Mouse (Mus musculus) cerebellum, adult 11 months (tissue): Measurements from ENCODE around the gene Cntnap5b.

Experiments used
- DNase-seq: peaks from one replicate; pipeline ENCODE4 v3.0.0; 2022

The Cntnap5b gene

DNA sequence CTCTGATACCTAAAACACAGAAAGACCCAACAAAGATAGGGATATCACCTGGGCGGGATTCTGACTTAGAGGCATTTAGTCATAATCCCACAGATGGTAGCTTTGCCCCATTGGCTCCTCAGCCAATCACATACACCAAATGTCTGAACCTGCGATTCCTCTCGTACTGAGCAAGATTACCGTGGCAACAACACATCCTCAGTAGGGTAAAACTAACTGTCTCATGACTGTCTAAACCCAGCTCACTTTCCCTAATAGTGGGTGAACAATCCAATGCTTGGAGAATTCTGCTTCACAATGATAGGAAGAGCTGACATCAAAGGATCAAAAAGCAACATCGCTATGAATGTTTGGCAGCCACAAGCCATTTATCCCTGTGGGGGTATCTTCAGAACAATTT, 407.5 kb downstream of the Cntnap5b start:
- no peak for DNase-seq

DNA sequence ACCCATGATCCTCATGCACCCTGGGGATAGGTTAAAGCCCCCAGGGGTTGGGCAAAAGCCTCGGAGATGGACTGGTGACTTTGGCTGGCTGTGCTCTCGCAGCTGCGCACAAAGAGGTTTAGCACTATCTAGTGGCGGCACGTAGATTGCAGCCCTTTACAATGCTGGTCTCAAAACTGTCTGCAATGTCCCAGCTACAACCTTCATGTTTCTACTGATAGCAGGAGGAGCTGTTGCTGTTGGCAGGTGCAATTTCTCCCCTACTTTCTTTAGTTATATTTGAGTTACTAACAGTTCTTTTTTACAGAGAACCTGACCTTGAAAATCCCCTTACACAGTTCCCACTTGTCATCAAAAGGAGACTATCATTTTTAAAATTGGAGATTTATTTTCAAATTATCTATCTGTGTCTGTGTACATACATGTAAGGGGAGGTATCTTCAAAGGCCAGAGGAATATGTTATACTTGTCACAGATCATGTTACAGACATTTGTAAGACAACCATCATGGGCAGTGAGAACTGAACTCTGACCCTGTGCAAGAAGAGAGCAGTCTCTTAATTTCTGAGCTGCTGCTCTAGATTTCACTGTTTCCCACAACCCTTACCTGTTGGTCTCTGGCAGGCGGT, 459.5 kb downstream of the Cntnap5b start:
- DNase-seq, result no peak

DNA sequence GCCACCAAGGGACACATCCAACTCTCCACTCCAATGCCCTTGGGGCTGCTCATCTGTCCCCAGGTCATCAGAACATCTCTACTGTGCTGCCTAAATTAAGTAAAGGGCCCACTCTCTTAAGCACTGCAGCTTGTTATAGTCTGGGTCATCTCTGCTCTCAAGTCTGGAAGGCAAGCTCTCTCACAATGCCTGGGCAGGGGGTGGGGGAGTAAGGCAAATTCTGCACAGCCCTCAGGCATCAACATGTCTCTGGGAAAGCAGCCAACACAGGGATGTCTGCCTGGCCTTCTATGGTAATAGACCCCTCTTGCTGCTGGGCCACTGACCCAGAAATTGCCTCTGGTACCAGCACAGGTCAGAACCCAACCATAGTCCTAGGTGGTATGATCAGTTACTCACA, 479.4 kb downstream of the Cntnap5b start:
- DNase-seq, result no peak

DNA sequence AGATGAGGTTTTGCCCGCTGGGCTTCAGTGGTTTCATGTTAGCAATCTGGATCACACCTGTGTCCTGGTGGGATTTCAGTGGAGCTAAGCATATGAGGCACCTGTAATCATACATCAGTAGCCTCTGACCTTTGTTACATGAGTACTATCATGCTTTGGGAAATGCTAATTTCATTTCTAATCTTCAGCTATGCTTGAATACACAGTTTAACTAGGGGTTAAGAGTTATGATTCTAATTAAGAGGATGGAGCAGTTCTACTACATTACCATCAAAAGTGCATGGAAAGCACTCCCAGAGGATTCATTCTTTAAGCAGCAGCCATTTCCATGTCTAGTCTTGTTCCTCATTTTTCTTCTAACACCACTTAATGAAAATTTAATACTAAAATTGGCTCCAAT, 538.1 kb downstream of the Cntnap5b start:
- no peak for DNase-seq

DNA sequence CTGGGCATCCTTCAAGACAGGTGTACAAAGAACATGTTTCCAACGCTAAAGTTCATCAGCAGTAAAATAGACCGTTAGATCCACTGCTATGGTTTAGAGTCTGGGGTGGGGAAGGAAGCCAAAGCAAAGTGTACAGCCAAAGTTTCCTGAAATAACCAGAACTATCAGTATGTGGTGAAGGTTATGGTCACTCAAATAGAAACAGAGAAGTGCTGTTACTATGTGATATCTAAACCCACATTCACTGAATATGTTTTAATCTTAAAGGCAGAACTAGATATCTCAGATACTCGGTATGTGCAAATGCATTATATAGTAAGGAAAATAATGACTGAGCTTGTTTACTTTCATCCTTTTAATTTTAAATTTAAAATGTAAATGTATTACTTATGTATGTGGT, 558.5 kb downstream of the Cntnap5b start:
- DNase-seq, result no peak

DNA sequence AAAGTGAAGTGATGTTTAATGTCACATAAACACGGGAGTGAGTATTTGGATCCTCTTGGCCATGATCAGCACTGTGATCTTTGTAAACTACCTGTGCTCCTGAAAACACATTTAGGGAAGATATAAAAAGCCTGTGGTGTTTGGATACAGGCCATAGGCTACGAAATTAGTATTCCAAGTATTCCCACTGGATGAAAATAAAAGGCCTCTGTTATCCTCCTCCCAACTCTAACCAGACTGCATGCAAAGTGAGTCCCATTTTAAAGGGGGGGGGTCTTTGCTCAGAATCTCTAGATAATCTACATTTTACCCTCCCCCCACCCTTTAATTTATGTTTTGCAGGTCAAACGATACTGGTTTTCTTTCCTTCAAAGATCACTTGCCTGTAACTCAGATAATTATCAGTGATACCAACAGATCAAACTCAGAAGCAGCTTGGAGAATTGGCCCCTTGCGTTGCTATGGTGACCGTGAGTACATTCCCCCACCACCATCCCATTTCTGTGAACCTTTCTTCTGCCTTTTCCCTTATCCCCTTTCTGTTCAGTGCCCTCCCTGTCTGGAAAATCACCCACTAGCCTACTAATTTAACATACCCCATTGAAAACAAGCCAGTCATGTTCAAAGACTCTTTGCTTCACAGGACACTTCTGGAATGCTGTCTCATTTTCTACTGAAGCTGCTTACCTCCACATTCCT, 597.0 kb downstream of the Cntnap5b start:
- DNase-seq, result no peak

DNA sequence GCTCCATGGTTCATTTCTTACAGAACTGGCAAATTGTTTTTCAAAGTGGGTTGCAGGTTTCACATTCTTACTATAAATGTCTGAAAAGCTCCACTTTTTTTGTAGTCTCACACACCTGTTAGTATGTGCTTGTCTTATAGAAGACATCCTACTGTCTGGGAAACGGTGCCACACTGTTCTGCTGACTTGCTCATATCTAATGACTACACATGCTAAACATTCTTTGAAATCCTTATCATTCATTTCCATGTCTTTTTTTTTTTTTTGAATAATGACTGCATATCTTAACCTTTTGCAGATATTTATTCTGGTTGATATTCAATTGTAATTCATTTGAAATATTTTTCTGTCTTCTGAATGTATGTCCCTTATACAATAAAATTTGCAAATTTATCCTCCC, 613.7 kb downstream of the Cntnap5b start:
- no peak for DNase-seq

DNA sequence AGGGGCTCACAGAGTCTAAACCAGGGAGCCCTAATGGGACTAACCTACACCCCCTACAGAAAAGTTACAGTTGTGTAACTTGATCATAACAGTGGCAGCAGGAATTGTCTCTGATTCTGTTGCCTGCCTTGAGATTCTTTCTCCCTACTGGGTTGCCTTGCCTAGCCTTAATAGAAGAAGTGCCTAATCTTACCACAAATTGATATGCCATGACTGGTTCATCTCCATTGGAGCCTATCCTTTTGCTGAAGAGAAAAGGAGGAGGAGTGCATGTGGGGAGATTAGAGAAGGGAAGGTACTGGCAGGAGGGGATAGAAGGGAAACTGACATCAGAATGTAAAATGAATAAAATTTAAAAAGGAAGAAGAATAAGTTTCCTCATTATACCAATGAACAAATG, 621.5 kb downstream of the Cntnap5b start:
- no peak for DNase-seq

DNA sequence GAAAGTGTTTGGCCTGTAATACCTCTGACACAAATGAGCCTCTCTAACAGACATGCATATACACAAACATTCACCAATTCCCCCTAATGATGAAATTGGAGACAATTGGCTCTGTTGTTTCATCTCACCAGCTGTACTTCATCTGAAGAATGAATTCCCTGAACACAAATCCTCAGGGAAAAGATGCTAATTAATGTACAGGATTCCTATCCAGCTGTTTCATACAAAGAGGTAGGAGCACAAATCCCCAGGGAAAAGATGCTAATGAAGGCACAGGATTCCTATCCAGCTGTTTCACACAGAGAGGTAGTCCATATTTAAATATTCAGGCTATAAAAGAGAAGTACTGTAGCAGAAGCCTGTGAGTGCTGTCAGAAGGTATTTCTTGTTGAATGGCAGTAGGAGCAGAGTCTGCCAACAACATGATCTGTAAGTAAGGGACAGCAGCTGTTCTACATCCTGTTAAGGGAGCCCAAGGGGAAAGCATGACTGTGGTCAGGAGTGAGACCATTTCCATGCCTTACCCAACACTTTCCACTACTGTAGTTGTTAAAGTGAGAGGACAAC, 644.2 kb downstream of the Cntnap5b start:
- no peak for DNase-seq

DNA sequence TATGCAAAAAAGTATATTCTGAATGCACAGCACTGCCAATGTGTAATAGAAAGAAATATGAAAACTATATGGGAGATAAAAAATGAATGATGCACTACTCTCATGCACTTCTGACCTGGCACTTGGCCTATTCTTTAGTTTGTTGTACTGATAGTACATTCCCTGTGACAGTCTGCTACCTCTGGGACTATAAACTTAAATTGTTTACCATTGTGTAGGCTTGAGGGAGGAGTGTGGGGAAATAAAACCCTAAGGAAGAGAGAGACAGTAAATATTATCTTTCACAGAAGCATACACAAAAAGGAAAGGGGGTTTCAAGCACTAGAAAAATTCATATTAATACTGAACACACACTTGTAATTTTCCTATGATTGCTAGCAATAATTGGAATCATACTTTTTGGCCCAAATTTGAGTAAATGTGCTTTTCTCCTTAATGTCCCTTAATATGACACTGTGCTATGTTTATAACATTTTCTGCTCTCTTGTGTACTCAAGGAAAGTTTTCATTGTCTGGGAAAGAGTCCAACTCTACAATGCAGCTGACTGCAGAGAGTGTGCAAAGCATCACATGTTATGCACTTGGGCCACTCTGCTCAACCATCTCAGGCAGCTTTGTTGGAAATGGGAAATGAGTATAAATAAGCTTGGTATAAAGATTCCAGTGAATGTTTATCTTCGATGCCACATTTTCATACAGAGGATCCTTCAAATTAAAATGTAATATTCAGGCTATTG, 657.6 kb downstream of the Cntnap5b start:
- DNase-seq, result no peak

DNA sequence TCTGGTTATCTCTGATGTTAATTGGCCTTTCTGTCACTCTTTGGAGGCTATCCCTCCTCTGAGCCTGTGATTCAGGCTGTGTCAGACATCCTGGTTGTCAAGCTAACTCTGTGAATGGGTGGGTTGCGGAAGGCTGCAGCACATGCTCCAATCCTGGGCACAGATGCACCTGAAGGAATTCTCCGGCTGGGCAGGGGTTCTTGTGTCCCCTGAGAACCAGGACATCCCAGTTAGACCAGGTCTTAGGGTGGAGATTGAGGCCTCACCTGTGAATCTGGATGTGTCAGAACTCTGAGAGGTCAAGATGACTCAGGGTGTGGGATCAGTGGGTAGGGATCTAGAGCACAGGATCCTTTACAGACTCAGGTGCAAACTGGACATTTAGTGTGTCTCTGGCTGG, 691.3 kb downstream of the Cntnap5b start:
- DNase-seq, result no peak

DNA sequence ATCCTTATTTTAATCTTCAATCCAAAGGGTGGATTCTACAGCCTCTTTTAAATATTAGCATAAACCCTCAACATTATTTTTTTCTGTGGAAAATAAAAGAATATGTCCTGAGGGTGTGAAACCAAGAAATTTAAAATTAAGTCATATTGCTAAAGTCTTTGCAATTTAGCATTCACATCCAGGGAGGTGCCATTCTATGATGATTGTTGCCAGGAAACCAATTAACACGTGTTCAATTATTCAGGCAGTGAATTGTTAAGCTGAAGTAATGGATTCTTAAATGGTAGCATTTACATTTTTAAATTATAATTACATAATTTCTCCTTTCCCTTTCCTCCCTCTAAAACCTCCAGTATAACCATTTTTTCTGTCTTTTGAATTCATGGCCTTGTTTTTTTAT, 692.7 kb downstream of the Cntnap5b start:
- no peak for DNase-seq

DNA sequence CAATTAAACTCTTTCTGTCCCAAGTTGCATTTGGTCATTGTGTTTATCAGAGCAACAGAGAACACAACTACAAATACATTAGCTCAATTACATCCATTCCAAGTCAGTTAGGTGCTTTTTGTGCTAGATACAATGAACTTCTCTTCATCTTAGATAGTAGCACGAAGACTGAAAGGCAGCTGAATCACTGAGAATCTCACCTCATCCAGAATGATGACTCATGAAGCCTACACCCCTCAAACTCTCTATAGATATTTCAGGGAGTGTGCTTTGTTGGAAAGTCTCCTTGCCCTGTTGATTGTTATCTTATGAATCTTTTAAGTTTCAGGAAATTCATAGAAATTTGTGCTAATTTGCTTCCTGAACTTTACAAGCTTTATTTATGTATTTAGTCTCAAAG, 695.0 kb downstream of the Cntnap5b start:
- DNase-seq, result no peak

DNA sequence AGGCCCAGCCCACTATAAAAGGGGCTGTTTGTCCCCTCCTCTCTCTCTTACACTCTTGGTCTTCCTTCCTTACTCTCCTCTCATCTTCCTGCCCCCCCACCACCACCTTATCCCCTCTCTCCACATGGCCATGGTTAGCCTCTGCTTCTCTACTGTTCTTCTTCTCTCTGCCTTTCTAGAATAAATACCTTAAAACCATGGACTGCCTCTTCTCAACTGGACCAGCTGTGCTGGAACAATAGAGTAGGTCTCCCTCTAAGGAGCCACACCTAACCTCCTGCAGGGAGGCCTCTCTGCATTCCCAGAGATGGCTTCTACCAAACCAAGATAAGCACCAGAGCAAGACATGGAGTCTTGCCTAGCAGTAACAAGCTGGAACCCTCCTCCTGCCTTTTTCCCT, 737.3 kb downstream of the Cntnap5b start:
- no peak for DNase-seq
